Mouse (Mus musculus) E14TG2a.4 (cell line): ENCODE measurements around the gene Smarca5.

Source experiments
- H3K27me3 ChIP-seq: 2 replicates; pipeline ENCODE4 v1.6.1; 2014; ENCODE audit warnings: low read length, control low read depth; ENCODE audit not compliant: insufficient read depth
- H3K36me3 ChIP-seq: 2 replicates; pipeline ENCODE4 v1.6.1; 2014; ENCODE audit warnings: low read length, control low read depth; ENCODE audit not compliant: insufficient read depth
- H3K4me1 ChIP-seq: replicated peaks from 2 replicates; pipeline ENCODE4 v1.6.1; 2014; ENCODE audit warnings: low read depth, low read length, control low read depth
- H3K4me3 ChIP-seq: replicated peaks from 2 replicates; pipeline ENCODE4 v1.5.1; 2014; ENCODE audit warnings: mild to moderate bottlenecking, low read length
- H3K9me3 ChIP-seq: 2 replicates; pipeline ENCODE4 v1.6.1; 2014; ENCODE audit warnings: low read length, control low read depth
- CTCF ChIP-seq: conservative IDR thresholded peaks from 2 replicates; pipeline ENCODE4 v1.5.1; 2014; ENCODE audit warnings: low read length
- NANOG ChIP-seq: IDR thresholded peaks from 2 replicates; pipeline ENCODE4 v1.6.1; 2014; ENCODE audit warnings: borderline replicate concordance, low read length, mixed read lengths
- POU5F1 ChIP-seq: IDR thresholded peaks from 2 replicates; pipeline ENCODE4 v1.6.1; 2014; ENCODE audit warnings: low read length, borderline replicate concordance

The Smarca5 gene

GRCm38 (mm10) chr8:80710670-80711400, 28.5 kb downstream of the Smarca5 start:
- no peak for TF ChIP-seq POU5F1
- TF ChIP-seq NANOG: no peak
- peak; percentile 61 for TF ChIP-seq CTCF
- Histone ChIP-seq H3K27me3 (no peaks in the 10 kb centered on the region), H3K36me3 (peaks cover 82% of the 10 kb centered on the region), H3K4me3 (no peak overlapping the region), H3K9me3 (no peaks in the 10 kb centered on the region), H3K4me1 (peaks cover 5% of the 10 kb centered on the region; the same call in 1 of the 2 replicates)

DNA sequence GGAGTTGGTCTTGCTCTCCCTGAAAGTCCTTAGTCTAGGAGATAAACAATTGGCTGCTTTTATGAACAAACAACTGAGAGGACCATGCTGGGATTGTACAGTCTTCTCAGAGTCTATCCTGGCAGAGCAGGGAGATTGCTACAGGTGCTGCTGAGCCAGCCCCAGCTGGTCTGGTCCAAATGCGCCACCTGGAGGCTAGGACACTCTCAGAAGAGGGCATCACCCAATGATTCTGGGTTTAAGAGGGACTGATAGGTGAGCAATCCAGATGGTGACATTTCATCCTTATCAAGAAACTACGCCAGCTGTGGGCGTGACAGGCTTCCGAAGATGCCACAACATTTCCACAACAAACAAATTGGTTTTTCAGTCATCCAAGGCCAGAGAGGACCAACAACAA, 51.2 kb downstream of the Smarca5 start:
- Histone ChIP-seq H3K36me3 (no peaks in the 10 kb centered on the region), H3K4me3 (no peak overlapping the region), H3K4me1 (peaks cover 9% of the 10 kb centered on the region; the same call in 1 of the 2 replicates), H3K9me3 (no peaks in the 10 kb centered on the region), H3K27me3 (0 out of 2 replicates have a peak, but pooled peaks cover 5% of the 10 kb centered on the region)
- TF ChIP-seq CTCF: peak; percentile 41
- TF ChIP-seq NANOG: no peak

GRCm38 (mm10) chr8:80683756-80684335, 55.5 kb downstream of the Smarca5 start:
- peaks cover 9% of the 10 kb centered on the region; the same call in 1 of the 2 replicates for H3K4me1 ChIP-seq
- no peak overlapping the region for H3K4me3 ChIP-seq
- no peaks in the 10 kb centered on the region for H3K36me3 ChIP-seq
- H3K9me3 ChIP-seq: peaks cover 7% of the 10 kb centered on the region
- TF ChIP-seq CTCF: no peak
- no peak for TF ChIP-seq POU5F1
- TF ChIP-seq NANOG: no peak
- H3K27me3 ChIP-seq: 0 out of 2 replicates have a peak, but pooled peaks cover 5% of the 10 kb centered on the region

- H3K27me3 ChIP-seq: 0 out of 2 replicates have a peak, but pooled peaks cover 5% of the 10 kb centered on the region
- H3K9me3 ChIP-seq: peaks cover 8% of the 10 kb centered on the region
- no peak overlapping the region for H3K4me3 ChIP-seq
- TF ChIP-seq POU5F1 (no peak), CTCF (no peak), NANOG (no peak)
- peaks cover 9% of the 10 kb centered on the region; the same call in 1 of the 2 replicates for H3K4me1 ChIP-seq
- H3K36me3 ChIP-seq: no peaks in the 10 kb centered on the region
These were observed 56.7 kb downstream of the Smarca5 start for GRCm38 (mm10) chr8:80682594-80682993.

DNA sequence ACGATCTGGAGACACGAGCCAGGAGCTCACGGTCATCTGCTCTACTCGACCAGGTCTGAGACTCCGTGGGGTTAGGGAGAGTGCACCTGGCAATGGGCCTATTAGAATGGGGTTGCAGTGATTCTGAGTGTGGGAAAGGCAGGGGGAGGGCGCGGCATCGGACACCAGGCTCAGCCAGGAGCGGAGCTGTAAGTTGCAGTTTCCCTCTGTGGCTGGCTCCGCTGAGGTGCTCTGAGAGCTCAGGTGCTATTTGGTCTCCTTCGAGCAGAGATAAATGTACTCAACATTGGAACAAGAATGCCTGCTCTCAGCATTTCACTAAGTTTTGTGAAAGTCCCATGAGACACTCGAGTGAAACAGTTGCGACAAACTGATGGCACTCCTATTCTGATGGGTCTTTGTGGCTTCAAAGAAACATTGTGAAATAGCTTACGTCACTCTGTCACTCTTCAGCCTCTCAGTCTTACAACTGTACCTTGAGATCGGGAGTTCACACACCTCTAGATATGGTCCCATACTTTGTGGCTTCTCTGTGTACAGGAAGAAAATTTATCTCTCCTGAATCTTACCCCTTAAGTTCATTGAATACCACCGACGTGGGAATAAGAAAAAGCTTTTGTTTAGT, 69.9 kb downstream of the Smarca5 start:
- Histone ChIP-seq H3K4me1 (no peaks in the 10 kb centered on the region), H3K9me3 (no peaks in the 10 kb centered on the region), H3K4me3 (no peak overlapping the region), H3K27me3 (0 out of 2 replicates have a peak, but pooled peaks cover 12% of the 10 kb centered on the region), H3K36me3 (no peaks in the 10 kb centered on the region)
- TF ChIP-seq POU5F1: no peak
- no peak for TF ChIP-seq CTCF
- TF ChIP-seq NANOG: no peak

- no peaks in the 10 kb centered on the region for H3K9me3 ChIP-seq
- H3K4me1 ChIP-seq: no peaks in the 10 kb centered on the region
- no peaks in the 10 kb centered on the region for H3K36me3 ChIP-seq
- no peaks in the 10 kb centered on the region for H3K27me3 ChIP-seq
- no peak overlapping the region for H3K4me3 ChIP-seq
- TF ChIP-seq POU5F1: no peak
These were observed 75.8 kb downstream of the Smarca5 start for GRCm38 (mm10) chr8:80663476-80663875.

GRCm38 (mm10) chr8:80661055-80661454, 78.2 kb downstream of the Smarca5 start:
- Histone ChIP-seq H3K4me3 (no peak overlapping the region), H3K27me3 (no peaks in the 10 kb centered on the region), H3K4me1 (no peaks in the 10 kb centered on the region), H3K36me3 (no peaks in the 10 kb centered on the region), H3K9me3 (no peaks in the 10 kb centered on the region)
- TF ChIP-seq CTCF (no peak), NANOG (no peak), POU5F1 (no peak)

- H3K36me3 ChIP-seq: no peaks in the 10 kb centered on the region
- H3K9me3 ChIP-seq: no peaks in the 10 kb centered on the region
- no peak for TF ChIP-seq NANOG
- TF ChIP-seq CTCF: no peak
- TF ChIP-seq POU5F1: no peak
- no peak overlapping the region for H3K4me3 ChIP-seq
- no peaks in the 10 kb centered on the region for H3K4me1 ChIP-seq
- H3K27me3 ChIP-seq: no peaks in the 10 kb centered on the region
These were observed 81.7 kb downstream of the Smarca5 start for GRCm38 (mm10) chr8:80657639-80658038.
